Mouse (Mus musculus) embryonic facial prominence, embryonic 11.5 days (tissue): ENCODE data around the gene Stac2. TPM values are rescaled to one million over a fixed set of nuclear protein-coding genes. Genes with fewer than 3 reads are reported as not detected.

Experiments used
- ATAC-seq: fragments of 200-750 bp; cut with Nextera tagmentation; replicated peaks from 2 replicates; pipeline ENCODE4 v1.8.0; 2017; ENCODE audit warnings: low read depth; ENCODE audit not compliant: insufficient number of reproducible peaks, low FRiP score, low TSS enrichment
- DNase-seq: peaks from one replicate; pipeline ENCODE4 v3.0.0-alpha.2; 2015; ENCODE audit warnings: low spot score
- H3K27ac ChIP-seq: fragments of 300-500 bp; sonication (generic); replicated peaks from 2 replicates; pipeline ENCODE4 v1.5.1; 2014; ENCODE audit warnings: mild to moderate bottlenecking, low read depth, low read length, control low read depth
- H3K27me3 ChIP-seq: fragments of 300-500 bp; sonication (generic); 2 replicates; pipeline ENCODE4 v1.6.1; 2014; ENCODE audit warnings: mild to moderate bottlenecking, low read length, moderate library complexity, mixed read lengths; ENCODE audit not compliant: control insufficient read depth, insufficient read depth
- H3K36me3 ChIP-seq: fragments of 300-500 bp; sonication (generic); replicated peaks from 2 replicates; pipeline ENCODE4 v1.6.1; 2014; ENCODE audit warnings: low read depth, mild to moderate bottlenecking, low read length, moderate library complexity, mixed read lengths; ENCODE audit not compliant: control insufficient read depth, insufficient read depth
- H3K4me1 ChIP-seq: fragments of 300-500 bp; sonication (generic); 2 replicates; pipeline ENCODE4 v1.6.1; 2014; ENCODE audit warnings: low read length, mixed read lengths; ENCODE audit not compliant: control insufficient read depth, insufficient read depth
- H3K4me2 ChIP-seq: fragments of 300-500 bp; sonication (generic); 2 replicates; pipeline ENCODE4 v1.6.1; 2014; ENCODE audit warnings: low read depth, mild to moderate bottlenecking, control low read depth, low read length, moderate library complexity
- H3K4me3 ChIP-seq: fragments of 300-500 bp; sonication (generic); 2 replicates; pipeline ENCODE4 v1.5.1; 2014; ENCODE audit warnings: low read depth, low read length, control low read depth
- H3K9ac ChIP-seq: fragments of 300-500 bp; sonication (generic); replicated peaks from 2 replicates; pipeline ENCODE4 v1.6.1; 2014; ENCODE audit warnings: mild to moderate bottlenecking, control low read depth, low read length
- H3K9me3 ChIP-seq: fragments of 300-500 bp; sonication (generic); replicated peaks from 2 replicates; pipeline ENCODE4 v1.6.1; 2016; ENCODE audit warnings: mild to moderate bottlenecking, low read length, inconsistent platforms, mixed read lengths; ENCODE audit not compliant: control insufficient read depth
- WGBS: fragments of 180-500 bp; shearing (Covaris S2); extraction: QIAGEN DNeasy Blood & Tissue Kit; methylation state at CpG from one replicate; pipeline ENCODE4 v1.1.7; 2014; 5-methylcytosine and 5-hydroxymethylcytosine counted together
- polyA plus RNA-seq: library from polyadenylated mRNA; unstranded; fragments of >200 nt; fragmentation: Nextera tagmentation; extraction: Ambion mirVana; gene quantifications from 2 replicates; pipeline ENCODE4 v1.2.1, GENCODE M21; 2014

Stac2 gene
- polyA plus RNA-seq, 1 experiment from 2014 or later = 0.69 TPM

- H3K27me3 ChIP-seq = peaks cover 5% of the 10 kb centered on the region
- H3K4me2 ChIP-seq = peak overlapping the region; percentile 74
- under 1% methylated on average over 21 of the region's 27 CpGs for WGBS
- H3K4me1 ChIP-seq = peaks cover 4% of the 10 kb centered on the region
- H3K27ac ChIP-seq = no peak overlapping the region
- peak overlapping the region; percentile 25 for H3K4me3 ChIP-seq
- H3K9me3 ChIP-seq = no peaks in the 10 kb centered on the region
- ATAC-seq (peak; percentile 25; the same call in 1 of the 2 replicates), DNase-seq (peak; percentile 60)
- H3K9ac ChIP-seq = peak overlapping the region; percentile 53
- no peaks in the 10 kb centered on the region; the same call in 1 of the 2 replicates for H3K36me3 ChIP-seq
Observed at GRCm38 (mm10) chr11:98035977-98036377, 17.3 kb downstream of the Stac2 start.

- Histone ChIP-seq H3K36me3 (no peaks in the 10 kb centered on the region; the same call in 1 of the 2 replicates), H3K27ac (no peak overlapping the region), H3K9ac (no peak overlapping the region), H3K9me3 (no peaks in the 10 kb centered on the region), H3K27me3 (peaks cover 5% of the 10 kb centered on the region), H3K4me2 (no peak overlapping the region), H3K4me1 (peaks cover 4% of the 10 kb centered on the region), H3K4me3 (no peak overlapping the region)
- DNase-seq (peak; percentile 39), ATAC-seq (0 out of 2 replicates have a peak, but pooled peaks have one; percentile 19)
- 26% methylated on average over 4 of the region's 4 CpGs for WGBS
Observed at GRCm38 (mm10) chr11:98034840-98035239, 18.4 kb downstream of the Stac2 start.

GRCm38 (mm10) chr11:98034061-98034460, 19.2 kb downstream of the Stac2 start:
- no peak for DNase-seq
- H3K9ac ChIP-seq = no peak overlapping the region
- WGBS = 80% methylated on average over 5 of the region's 5 CpGs
- no peak overlapping the region for H3K27ac ChIP-seq
- no peak for ATAC-seq
- peaks cover 4% of the 10 kb centered on the region for H3K4me1 ChIP-seq
- peaks cover 5% of the 10 kb centered on the region for H3K27me3 ChIP-seq
- H3K4me2 ChIP-seq = no peak overlapping the region
- no peak overlapping the region for H3K4me3 ChIP-seq
- no peaks in the 10 kb centered on the region for H3K9me3 ChIP-seq
- peaks cover 5% of the 10 kb centered on the region for H3K36me3 ChIP-seq

- ATAC-seq (0 out of 2 replicates have a peak, but pooled peaks have one; percentile 46), DNase-seq (peak; percentile 92)
Observed at GRCm38 (mm10) chr11:98031443-98031770, 21.9 kb downstream of the Stac2 start.

GRCm38 (mm10) chr11:98030701-98031442, 22.4 kb downstream of the Stac2 start:
- Histone ChIP-seq H3K9ac (no peak overlapping the region), H3K9me3 (no peaks in the 10 kb centered on the region), H3K36me3 (peaks cover 9% of the 10 kb centered on the region), H3K4me1 (peaks cover 4% of the 10 kb centered on the region), H3K27ac (no peak overlapping the region), H3K27me3 (no peaks in the 10 kb centered on the region; the same call in 1 of the 2 replicates), H3K4me2 (no peak overlapping the region), H3K4me3 (no peak overlapping the region)
- ATAC-seq (no peak), DNase-seq (no peak)
- WGBS = 49% methylated on average over 5 of the region's 5 CpGs

More at GRCm38 (mm10) chr11:98031443-98031770, 21.9 kb downstream of the Stac2 start:
- no peak overlapping the region for H3K4me3 ChIP-seq
- no peak overlapping the region for H3K9ac ChIP-seq
- H3K4me2 ChIP-seq = no peak overlapping the region
- peaks cover 4% of the 10 kb centered on the region for H3K4me1 ChIP-seq
- no peak overlapping the region for H3K27ac ChIP-seq
- WGBS = 9% methylated on average over 5 of the region's 5 CpGs
- H3K27me3 ChIP-seq = peaks cover 2% of the 10 kb centered on the region
- no peaks in the 10 kb centered on the region for H3K9me3 ChIP-seq
- H3K36me3 ChIP-seq = peaks cover 9% of the 10 kb centered on the region

- H3K27ac ChIP-seq = no peak overlapping the region
- ATAC-seq = no peak
Observed at GRCm38 (mm10) chr11:98027785-98028184, 25.5 kb downstream of the Stac2 start.

GRCm38 (mm10) chr11:98027297-98027688, 26.0 kb downstream of the Stac2 start:
- Histone ChIP-seq H3K9ac (peak overlapping the region; percentile 99), H3K9me3 (no peaks in the 10 kb centered on the region), H3K4me2 (peak overlapping the region; percentile 74), H3K4me3 (peak overlapping the region; percentile 99), H3K4me1 (peaks cover 3% of the 10 kb centered on the region; the same call in 1 of the 2 replicates), H3K27ac (peak overlapping the region; percentile 71), H3K36me3 (peaks cover 9% of the 10 kb centered on the region), H3K27me3 (no peaks in the 10 kb centered on the region)
- no peak; the same call in 1 of the 2 replicates for ATAC-seq
- WGBS = under 1% methylated on average over 18 of the region's 18 CpGs
- no peak for DNase-seq

More at GRCm38 (mm10) chr11:98027785-98028184, 25.5 kb downstream of the Stac2 start:
- Histone ChIP-seq H3K4me3 (peak overlapping the region; percentile 99), H3K9me3 (no peaks in the 10 kb centered on the region), H3K4me2 (peak overlapping the region; percentile 74), H3K36me3 (peaks cover 9% of the 10 kb centered on the region), H3K9ac (peak overlapping the region; percentile 99), H3K4me1 (peaks cover 3% of the 10 kb centered on the region; the same call in 1 of the 2 replicates), H3K27me3 (no peaks in the 10 kb centered on the region)
- 26% methylated on average over 7 of the region's 7 CpGs for WGBS
- no peak for DNase-seq
